Mouse (Mus musculus): ENCODE measurements around the gene 2010111I01Rik. TPM values are rescaled to one million over a fixed set of nuclear protein-coding genes. Genes with fewer than 3 reads are reported as not detected.

Gene 2010111I01Rik
- polyA plus RNA-seq (2021; fragmentation: Nextera tagmentation) = 27.1 and 31.2 TPM in 2 replicates
- long read RNA-seq, experiment 1, transcript 2010111I01Rik-224 (6 exons, 1,055 nt) = major isoform, 7 of 37 reads
- long read RNA-seq, experiment 1, partial matches to known transcripts = 6 of 37 reads
- long read RNA-seq, experiment 1, other reads (novel, unspliced or antisense) = 16 of 37 reads
- long read RNA-seq, experiment 2, transcript 2010111I01Rik-224 (6 exons, 1,055 nt) = major isoform, 30 of 132 reads
- long read RNA-seq, experiment 2, transcript 2010111I01Rik-228 (4 exons, 1,754 nt) = minor isoform, 6 of 132 reads
- long read RNA-seq, experiment 2, partial matches to known transcripts = 36 of 132 reads
- long read RNA-seq, experiment 2, other reads (novel, unspliced or antisense) = 54 of 132 reads

GRCm38 (mm10) chr13:62964640-62965311 lies at the start of gene 2010111I01Rik:
Gene 2010111I01Rik, plus strand, starts transcription at chr13:62964893.

Small RNAs within 50 kb of the gene (microRNA-seq; reads per million reads assigned to microRNA genes)
- gene Mir23b = 26,097 reads per million, percentile 98 among the genes with 10 or more reads in this experiment
- gene Mir24-1 = not detected
- gene Mir27b = 1,951 reads per million, percentile 87 among the genes with 10 or more reads in this experiment
- not detected for gene Mir3074-1

Other genes with a start within 250 kb of the 2010111I01Rik start
- gene Platr25, start 204.2 kb upstream of the 2010111I01Rik start, polyA plus RNA-seq (2021; fragmentation: Nextera tagmentation) = 13.5 and 13.8 TPM in 2 replicates
- gene Gm5141, start 179.1 kb upstream of the 2010111I01Rik start, polyA plus RNA-seq (2021; fragmentation: Nextera tagmentation) = 2.7 and 3.8 TPM in 2 replicates
- 0.10 TPM in 1 of 2 replicates, not detected in the other for gene Fbp2, start 106.5 kb upstream of the 2010111I01Rik start, polyA plus RNA-seq (2021; fragmentation: Nextera tagmentation)
- gene Fbp1, start 76.6 kb upstream of the 2010111I01Rik start, polyA plus RNA-seq (2021; fragmentation: Nextera tagmentation) = 0.19 and 0.45 TPM in 2 replicates

Data from layer of hippocampus, adult 6 months (tissue).